Mouse (Mus musculus): Measurements from ENCODE around the gene Naa16.

DNA sequence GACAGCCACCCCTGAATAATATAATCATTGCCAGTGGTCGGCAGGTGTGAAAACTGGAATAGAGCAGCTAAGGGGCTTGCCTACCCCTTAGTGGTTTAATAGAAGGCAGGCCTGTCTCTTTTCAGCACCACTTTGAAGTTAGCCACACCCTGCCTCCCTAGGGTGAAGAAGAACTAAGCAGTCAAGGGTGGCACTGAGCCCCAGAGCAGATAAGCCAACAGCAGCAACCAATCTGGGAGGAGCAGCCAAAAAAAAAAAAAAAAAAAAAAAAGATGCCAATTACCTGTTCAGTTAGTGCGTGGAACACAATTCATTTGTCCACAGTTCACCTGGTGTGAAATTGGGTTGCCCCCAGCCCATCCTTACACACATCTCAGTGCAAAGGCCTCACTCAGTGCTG is 87.4 kb downstream of the Naa16 start:
- TF ChIP-seq POLR2A (IDR thresholded peaks at IDR 0.05; ENCODE audit: insufficient read depth, low read length) (no peak), CTCF (IDR thresholded peaks at IDR 0.05; ENCODE audit: low read depth, low read length) (no peak)

All from ES-Bruce4 (cell line).